Mouse (Mus musculus) kidney, postnatal 0 days (tissue): ENCODE measurements at regions not wholly inside any gene's neighbourhood (a gene's known extent, or its start where the extent isn't known, plus 50 kb on each side); places are given as distances from the start of the nearest gene placed in this dataset.

Experiments used
- ATAC-seq: fragments of 200-750 bp; cut with Nextera tagmentation; replicated peaks from 2 replicates; pipeline ENCODE4 v1.8.0; 2017; ENCODE audit warnings: low read depth, moderate number of reproducible peaks, moderate TSS enrichment, moderate library complexity; ENCODE audit not compliant: low FRiP score
- DNase-seq: peaks from one replicate; pipeline ENCODE4 v3.0.0-alpha.2; 2016; ENCODE audit warnings: low spot score
- H3K27ac ChIP-seq: fragments of 300-500 bp; sonication (generic); 2 replicates; pipeline ENCODE4 v1.5.1; 2014; ENCODE audit warnings: mild to moderate bottlenecking
- H3K27me3 ChIP-seq: fragments of 300-500 bp; sonication (generic); 2 replicates; pipeline ENCODE4 v1.6.1; 2014; ENCODE audit warnings: low read length, mixed read lengths; ENCODE audit not compliant: insufficient read depth
- H3K36me3 ChIP-seq: fragments of 300-500 bp; sonication (generic); 2 replicates; pipeline ENCODE4 v1.6.1; 2014; ENCODE audit warnings: low read length, mixed read lengths; ENCODE audit not compliant: insufficient read depth
- H3K4me1 ChIP-seq: fragments of 300-500 bp; sonication (generic); replicated peaks from 2 replicates; pipeline ENCODE4 v1.6.1; 2014; ENCODE audit warnings: antibody characterized with exemption, low read length, mixed read lengths; ENCODE audit not compliant: insufficient read depth
- H3K4me2 ChIP-seq: fragments of 300-500 bp; sonication (generic); 2 replicates; pipeline ENCODE4 v1.6.1; 2014; ENCODE audit warnings: mild to moderate bottlenecking, low read length, moderate library complexity, mixed read lengths
- H3K4me3 ChIP-seq: fragments of 300-500 bp; sonication (generic); replicated peaks from 2 replicates; pipeline ENCODE4 v1.5.1; 2014; ENCODE audit warnings: low read depth, low read length
- H3K9ac ChIP-seq: fragments of 300-500 bp; sonication (generic); 2 replicates; pipeline ENCODE4 v1.6.1; 2014; ENCODE audit warnings: low read depth, low read length
- H3K9me3 ChIP-seq: fragments of 300-500 bp; sonication (generic); replicated peaks from 2 replicates; pipeline ENCODE4 v1.6.1; 2016; ENCODE audit warnings: low read length, inconsistent platforms, mixed read lengths
- CTCF ChIP-seq: IDR thresholded peaks from 2 replicates; pipeline ENCODE4 v1.5.1; 2016; ENCODE audit warnings: antibody characterized with exemption, low read depth, mild to moderate bottlenecking, moderate library complexity
- WGBS: fragments of 180-500 bp; shearing (Covaris S2); extraction: QIAGEN DNeasy Blood & Tissue Kit; methylation state at CpG from one replicate; pipeline ENCODE4 v1.1.7; 2014; 5-methylcytosine and 5-hydroxymethylcytosine counted together

DNA sequence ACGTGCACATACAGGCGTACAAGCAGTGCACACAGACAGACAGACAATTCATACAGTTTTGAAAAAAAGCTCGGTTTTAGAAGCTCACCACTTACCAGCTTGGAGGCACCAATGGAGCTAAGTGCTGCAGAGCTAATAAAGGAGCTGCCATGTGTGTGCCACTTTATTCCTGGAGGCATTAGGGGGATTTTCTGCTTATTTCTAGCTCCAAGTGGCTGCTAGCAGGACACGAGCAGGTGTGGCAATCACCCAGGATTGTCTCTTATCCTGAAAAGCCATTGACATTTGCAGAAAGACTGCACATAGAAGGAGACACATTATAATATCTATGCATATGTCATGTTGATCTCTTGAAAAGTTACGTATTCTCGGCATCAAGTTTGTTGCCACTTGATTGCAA is 472.5 kb downstream of the Slc4a3 start:
- Histone ChIP-seq H3K4me2 (no peak overlapping the region), H3K9ac (no peak overlapping the region), H3K9me3 (no peaks in the 10 kb centered on the region), H3K4me1 (no peaks in the 10 kb centered on the region), H3K4me3 (no peak overlapping the region), H3K36me3 (no peaks in the 10 kb centered on the region), H3K27ac (no peak overlapping the region), H3K27me3 (no peaks in the 10 kb centered on the region)
- WGBS: 68% methylated on average over 6 of the region's 6 CpGs
- ATAC-seq: no peak
- TF ChIP-seq CTCF: no peak
- no peak for DNase-seq

DNA sequence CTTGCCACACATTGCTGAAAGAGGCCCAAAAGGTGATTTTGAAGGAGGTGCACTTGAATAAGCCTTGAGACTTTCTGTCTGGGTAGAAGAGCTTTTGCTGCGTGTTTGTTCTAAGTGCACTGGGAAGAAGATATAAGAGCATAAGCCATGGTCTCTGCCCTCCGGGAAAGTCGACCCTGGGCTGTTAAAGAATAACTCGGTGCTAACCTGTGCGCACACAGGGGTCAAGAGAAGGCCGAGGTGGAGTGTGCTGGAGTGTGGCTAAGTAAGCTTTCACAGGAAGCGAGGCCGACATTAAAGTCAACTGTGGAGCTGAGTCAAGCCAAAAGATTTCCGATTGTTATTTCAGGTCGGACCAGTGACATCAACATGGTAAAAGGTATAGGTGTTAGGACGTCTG is 473.0 kb downstream of the Slc4a3 start:
- TF ChIP-seq CTCF: no peak
- H3K9me3 ChIP-seq: no peaks in the 10 kb centered on the region
- H3K27ac ChIP-seq: no peak overlapping the region
- 16% methylated on average over 11 of the region's 11 CpGs for WGBS
- H3K9ac ChIP-seq: no peak overlapping the region
- no peaks in the 10 kb centered on the region for H3K4me1 ChIP-seq
- peak; percentile 40 for DNase-seq
- H3K36me3 ChIP-seq: no peaks in the 10 kb centered on the region
- no peak; the same call in 1 of the 2 replicates for ATAC-seq
- no peaks in the 10 kb centered on the region for H3K27me3 ChIP-seq
- no peak overlapping the region for H3K4me2 ChIP-seq
- no peak overlapping the region for H3K4me3 ChIP-seq

DNA sequence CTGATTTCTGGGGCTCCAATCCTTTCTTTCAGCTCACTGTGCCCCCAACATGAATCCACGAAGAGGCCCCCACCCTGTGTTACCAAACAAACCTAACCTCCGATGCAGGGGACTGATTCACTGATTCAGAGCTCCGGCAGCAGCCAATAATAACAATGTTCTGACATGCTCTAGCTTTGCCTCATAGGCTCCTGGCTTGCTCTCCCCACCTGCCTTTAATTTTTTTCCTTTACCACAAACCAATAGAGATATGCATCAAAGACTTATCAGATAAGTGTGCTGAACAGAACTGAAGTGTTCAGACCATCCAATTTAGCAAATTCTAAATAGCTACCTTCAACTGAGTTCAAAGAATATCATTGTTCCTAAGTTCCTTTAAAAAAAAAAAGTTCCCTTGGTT is 478.6 kb downstream of the Slc4a3 start:
- Histone ChIP-seq H3K36me3 (no peaks in the 10 kb centered on the region), H3K9me3 (no peaks in the 10 kb centered on the region), H3K4me1 (no peaks in the 10 kb centered on the region), H3K4me3 (no peak overlapping the region), H3K4me2 (no peak overlapping the region), H3K9ac (no peak overlapping the region), H3K27me3 (no peaks in the 10 kb centered on the region), H3K27ac (no peak overlapping the region)
- no peak for DNase-seq
- 33% methylated on average over 3 of the region's 3 CpGs for WGBS
- TF ChIP-seq CTCF: no peak
- ATAC-seq: no peak

GRCm38 (mm10) chr1:76025389-76025788 is 479.3 kb downstream of the Slc4a3 start:
- WGBS: 54% methylated on average over 4 of the region's 4 CpGs
- H3K27me3 ChIP-seq: no peaks in the 10 kb centered on the region
- no peak for DNase-seq
- no peak overlapping the region for H3K4me2 ChIP-seq
- H3K4me1 ChIP-seq: no peaks in the 10 kb centered on the region
- H3K9ac ChIP-seq: no peak overlapping the region
- H3K4me3 ChIP-seq: no peak overlapping the region
- H3K9me3 ChIP-seq: no peaks in the 10 kb centered on the region
- H3K36me3 ChIP-seq: no peaks in the 10 kb centered on the region
- H3K27ac ChIP-seq: no peak overlapping the region
- no peak for TF ChIP-seq CTCF
- ATAC-seq: no peak

DNA sequence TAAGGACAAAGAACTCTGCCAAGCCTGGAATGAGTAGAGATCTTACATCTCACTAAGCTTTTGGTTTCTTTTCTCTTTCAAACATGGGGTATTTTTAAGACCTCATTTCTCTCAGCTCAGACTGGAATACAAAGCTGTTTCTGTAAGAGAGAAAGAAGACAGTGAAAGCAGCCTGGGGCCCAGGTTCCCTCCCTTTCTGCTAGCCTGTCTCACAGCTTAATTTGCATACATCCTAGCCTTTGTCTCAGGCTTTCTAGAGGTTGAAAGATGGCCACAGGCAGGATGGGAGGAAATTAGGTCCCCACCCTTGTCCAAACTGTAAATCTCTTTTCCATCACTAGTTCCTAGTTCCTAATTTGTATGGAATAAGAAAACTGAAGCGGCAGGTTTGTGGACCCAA is 483.0 kb downstream of the Slc4a3 start:
- H3K9me3 ChIP-seq: no peaks in the 10 kb centered on the region

DNA sequence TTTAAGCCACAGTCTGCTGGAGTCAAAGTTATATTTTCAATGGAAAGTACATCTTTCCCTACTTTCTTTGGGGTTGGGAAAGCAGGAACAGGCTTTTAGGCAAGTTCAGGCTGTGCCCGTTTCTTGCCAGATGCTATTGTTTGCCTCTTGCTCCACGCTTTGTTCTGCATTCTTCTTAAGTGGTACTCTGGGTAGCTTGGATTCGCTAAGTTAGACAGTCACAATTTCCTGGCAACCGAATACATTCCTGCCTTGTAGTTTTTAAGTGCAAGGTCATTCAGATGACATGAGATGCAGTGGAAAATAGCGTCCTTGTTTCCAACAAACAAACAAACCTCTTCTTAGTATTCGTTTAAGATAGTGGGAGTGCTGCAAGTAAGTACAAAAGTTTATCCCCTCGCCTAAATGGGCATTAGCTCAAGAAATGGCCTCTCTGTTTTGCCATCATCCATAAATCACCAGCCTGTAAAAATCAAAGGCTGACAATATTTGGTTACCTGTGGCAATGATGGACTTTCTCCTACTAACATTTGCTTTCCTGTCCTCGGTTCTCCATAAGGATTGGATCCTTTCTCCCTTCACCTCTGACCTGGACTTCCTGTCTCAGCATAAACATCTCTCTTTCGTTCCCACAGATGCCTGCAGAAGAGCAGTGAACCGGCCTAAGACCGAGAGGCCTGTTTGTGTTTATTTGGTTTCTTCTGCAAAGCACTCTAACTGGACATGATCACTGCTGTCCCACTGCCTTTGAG is 485.3 kb downstream of the Slc4a3 start:
- Histone ChIP-seq H3K36me3 (no peaks in the 10 kb centered on the region), H3K4me3 (no peak overlapping the region), H3K9me3 (no peaks in the 10 kb centered on the region), H3K27ac (no peak overlapping the region), H3K4me1 (no peaks in the 10 kb centered on the region), H3K27me3 (no peaks in the 10 kb centered on the region), H3K9ac (no peak overlapping the region), H3K4me2 (no peak overlapping the region)
- no peak for TF ChIP-seq CTCF
- ATAC-seq: no peak
- DNase-seq: no peak
- 31% methylated on average over 11 of the region's 11 CpGs for WGBS

More for the DNA sequence above, 483.0 kb downstream of the Slc4a3 start:
- 71% methylated on average over 1 of the region's 1 CpGs for WGBS
- Histone ChIP-seq H3K27me3 (no peaks in the 10 kb centered on the region), H3K36me3 (no peaks in the 10 kb centered on the region), H3K27ac (no peak overlapping the region), H3K4me3 (no peak overlapping the region), H3K9ac (no peak overlapping the region), H3K4me2 (no peak overlapping the region), H3K4me1 (no peaks in the 10 kb centered on the region)
- DNase-seq (no peak), ATAC-seq (no peak)
- no peak for TF ChIP-seq CTCF

- no peaks in the 10 kb centered on the region for H3K9me3 ChIP-seq
- DNase-seq (no peak), ATAC-seq (no peak)
- H3K9ac ChIP-seq: no peak overlapping the region
- H3K27ac ChIP-seq: no peak overlapping the region
- no peaks in the 10 kb centered on the region for H3K4me1 ChIP-seq
- no peak overlapping the region for H3K4me2 ChIP-seq
- H3K4me3 ChIP-seq: no peak overlapping the region
- H3K36me3 ChIP-seq: no peaks in the 10 kb centered on the region
- H3K27me3 ChIP-seq: no peaks in the 10 kb centered on the region
- TF ChIP-seq CTCF: no peak
- 41% methylated on average over 4 of the region's 4 CpGs for WGBS
Observed at GRCm38 (mm10) chr1:76031923-76032285, 485.8 kb downstream of the Slc4a3 start.
